Mouse (Mus musculus): Measurements from ENCODE around the gene Ccdc39. TPM values are rescaled to one million over a fixed set of nuclear protein-coding genes. Genes with fewer than 3 reads are reported as not detected.

Gene Ccdc39
- total RNA-seq, 2 experiments from 2014 or later = 0.10 to 0.22 TPM

DNA sequence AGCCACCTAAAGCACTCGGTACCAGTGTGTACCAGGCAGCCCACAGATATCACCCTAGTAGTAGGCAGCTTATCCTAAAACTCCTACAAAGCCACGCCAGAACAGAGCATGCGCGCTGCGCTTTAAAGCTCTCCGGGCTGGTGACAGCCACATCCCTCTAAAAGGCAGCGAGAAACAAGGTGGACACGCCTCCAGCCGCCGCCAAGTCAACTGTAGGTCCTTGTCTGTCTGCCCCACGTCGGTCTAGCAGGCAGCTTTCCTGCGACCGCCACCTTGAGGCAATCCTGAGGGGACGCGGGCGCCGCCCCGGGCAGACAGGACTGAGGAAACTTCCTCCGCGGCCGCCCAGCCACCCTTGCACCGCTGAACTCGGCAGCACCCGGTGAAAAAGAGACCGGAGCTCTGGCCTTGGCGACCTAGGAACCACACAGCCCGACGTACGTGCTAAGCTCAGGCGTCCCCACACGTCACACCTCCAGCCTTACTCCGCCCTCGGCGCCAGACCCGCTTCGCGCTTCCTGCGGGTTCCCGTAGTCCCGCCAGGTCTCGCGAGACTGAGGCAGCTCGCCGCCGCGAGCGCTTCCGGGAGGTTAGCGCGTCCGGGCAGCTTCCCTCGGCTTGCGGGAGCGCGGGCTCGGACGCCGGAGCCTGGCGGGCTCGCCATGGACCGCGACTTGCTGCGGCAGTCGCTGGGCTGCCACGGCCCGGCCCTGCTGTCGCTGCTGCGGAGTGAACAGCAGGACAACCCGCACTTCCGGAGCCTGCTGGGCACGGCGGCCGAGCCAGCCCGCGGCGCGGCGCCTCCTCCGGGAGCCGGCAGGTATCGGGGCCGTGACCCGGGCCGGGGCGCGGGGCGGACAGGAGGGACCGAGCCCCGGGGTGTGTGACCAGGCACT is 44.2 kb downstream of the Ccdc39 start, which contains the start of gene Ttc14:
TSS of gene Ttc14 (plus strand) at position 216 of the 896 bp plus-strand sequence.
- intact Hi-C loops (cut with DNase I) = loop anchor here (5.0 to 10.0 kb wide), 3 partner anchors 217 to 655 kb away; partner anchors contain the start of genes Fxr1 and Pex5l
- DNase-seq = peak; percentile 99 to 100

DNA sequence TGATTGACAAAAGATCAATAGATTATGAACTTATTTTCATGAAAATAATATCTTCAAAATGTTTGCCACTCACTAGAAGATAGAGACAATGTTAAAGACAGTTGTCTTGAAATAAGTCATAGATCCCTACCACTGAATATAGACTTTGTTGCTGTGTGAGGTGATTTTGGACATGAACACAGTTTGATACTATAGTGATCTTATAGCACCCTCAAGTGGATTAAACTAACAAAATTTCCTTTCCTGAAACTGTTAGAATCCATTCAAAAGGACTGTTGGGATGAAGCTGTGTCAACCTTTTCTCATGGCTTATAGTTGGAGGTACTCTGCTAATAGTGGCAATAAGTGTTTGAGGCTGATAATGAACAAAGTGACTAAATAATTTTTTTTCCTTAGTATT is 53.1 kb downstream of the Ccdc39 start:
- no peak for DNase-seq
- intact Hi-C loops (cut with DNase I) = loop anchor here (2.0 to 10.0 kb wide), 4 partner anchors 482 to 824 kb away; partner anchors contain the start of gene Pex5l

Other genes with a start within 250 kb of the Ccdc39 start
- gene Ttc14, start 44.5 kb downstream of the Ccdc39 start, total RNA-seq (2021) = 10 to 100 TPM; 27.2 to 28.9 TPM
- gene Fxr1, start 175.6 kb upstream of the Ccdc39 start, total RNA-seq (2021) = 100 to 1,000 TPM; 156 to 159 TPM
- 100 to 1,000 TPM; 123 to 136 TPM for gene Dnajc19, start 237.0 kb upstream of the Ccdc39 start, total RNA-seq (2021)